Mouse (Mus musculus) spleen, adult 18-20 months (tissue): Measurements from ENCODE around the gene Otof.

Source experiments
- DNase-seq, 2 experiments: peaks; one replicate each; pipeline ENCODE4 v3.0.0; 2022; ENCODE audit warnings: mixed read lengths in 2 of 2

Gene Otof

GRCm38 (mm10) chr5:30423572-30424244, 38.0 kb downstream of the Otof start:
- DNase-seq, result peak in 1 of 2 experiments; percentile 19

- no peak for DNase-seq
These were observed 38.6 kb downstream of the Otof start for GRCm38 (mm10) chr5:30423121-30423520.

GRCm38 (mm10) chr5:30416665-30417064, 45.1 kb downstream of the Otof start:
- DNase-seq, result no peak

GRCm38 (mm10) chr5:30415876-30416275, 45.9 kb downstream of the Otof start:
- no peak for DNase-seq

GRCm38 (mm10) chr5:30415381-30415780, 46.4 kb downstream of the Otof start:
- no peak for DNase-seq

GRCm38 (mm10) chr5:30411524-30411923, 50.2 kb downstream of the Otof start:
- no peak for DNase-seq

GRCm38 (mm10) chr5:30406876-30407275, 54.9 kb downstream of the Otof start:
- DNase-seq, result no peak

GRCm38 (mm10) chr5:30401165-30401564, 60.6 kb downstream of the Otof start:
- no peak for DNase-seq

GRCm38 (mm10) chr5:30400521-30400920, 61.2 kb downstream of the Otof start:
- no peak for DNase-seq

- DNase-seq, result peak in 1 of 2 experiments; percentile 58
These were observed 70.3 kb downstream of the Otof start for GRCm38 (mm10) chr5:30391473-30391872.

GRCm38 (mm10) chr5:30389836-30390235, 71.9 kb downstream of the Otof start:
- DNase-seq, result no peak

- DNase-seq, result no peak
These were observed 74.0 kb downstream of the Otof start for GRCm38 (mm10) chr5:30387726-30388125.

GRCm38 (mm10) chr5:30382876-30383275, 78.9 kb downstream of the Otof start:
- DNase-seq, result no peak

GRCm38 (mm10) chr5:30369426-30369825, 92.3 kb downstream of the Otof start:
- peak in 1 of 2 experiments; percentile 24 for DNase-seq

GRCm38 (mm10) chr5:30367405-30367804, 94.3 kb downstream of the Otof start:
- DNase-seq, result no peak

GRCm38 (mm10) chr5:30358436-30359099, 103.2 kb downstream of the Otof start:
- DNase-seq, result no peak

GRCm38 (mm10) chr5:30356647-30357046, 105.1 kb downstream of the Otof start:
- no peak for DNase-seq

GRCm38 (mm10) chr5:30355559-30356159, 106.1 kb downstream of the Otof start:
- no peak for DNase-seq

GRCm38 (mm10) chr5:30355114-30355513, 106.6 kb downstream of the Otof start:
- no peak for DNase-seq

- DNase-seq, result no peak
These were observed 108.1 kb downstream of the Otof start for GRCm38 (mm10) chr5:30353605-30354004.

- DNase-seq, result no peak
These were observed 117.8 kb downstream of the Otof start for GRCm38 (mm10) chr5:30343886-30344285.

GRCm38 (mm10) chr5:30343107-30343506, 118.6 kb downstream of the Otof start:
- DNase-seq, result peak in 1 of 2 experiments; percentile 33

GRCm38 (mm10) chr5:30342601-30343015, 119.1 kb downstream of the Otof start:
- DNase-seq, result no peak
